Mouse (Mus musculus): ENCODE measurements around the gene Ghsr.
"Not testable (repeated sequence)": the region's sequence is repeated elsewhere in the genome, so short reads cannot be mapped to it uniquely, and the experiment has no call there.

Ghsr gene

DNA sequence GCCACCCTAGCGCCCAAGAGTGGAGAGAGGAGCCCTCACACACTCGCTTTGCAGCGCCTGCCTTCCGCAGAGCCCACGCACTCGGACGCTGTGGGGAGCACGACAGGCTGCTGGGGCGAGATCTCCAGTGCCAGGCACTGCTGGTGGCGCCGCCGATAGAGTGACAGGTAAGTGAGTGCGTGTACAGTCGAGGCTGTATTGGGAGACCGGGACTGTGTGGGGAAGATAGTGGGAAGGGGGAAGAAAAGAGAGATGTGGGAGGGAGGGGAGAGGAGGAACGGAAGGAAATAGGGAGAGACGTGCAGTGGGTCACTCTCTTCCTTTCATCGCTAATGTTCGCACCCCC, at the start of gene Ghsr:
Ghsr (plus strand) TSS at position 76 of the 346 bp plus-strand sequence.
- DNase-seq (ENCODE audit: low spot score in 2 of 2): no peak

DNA sequence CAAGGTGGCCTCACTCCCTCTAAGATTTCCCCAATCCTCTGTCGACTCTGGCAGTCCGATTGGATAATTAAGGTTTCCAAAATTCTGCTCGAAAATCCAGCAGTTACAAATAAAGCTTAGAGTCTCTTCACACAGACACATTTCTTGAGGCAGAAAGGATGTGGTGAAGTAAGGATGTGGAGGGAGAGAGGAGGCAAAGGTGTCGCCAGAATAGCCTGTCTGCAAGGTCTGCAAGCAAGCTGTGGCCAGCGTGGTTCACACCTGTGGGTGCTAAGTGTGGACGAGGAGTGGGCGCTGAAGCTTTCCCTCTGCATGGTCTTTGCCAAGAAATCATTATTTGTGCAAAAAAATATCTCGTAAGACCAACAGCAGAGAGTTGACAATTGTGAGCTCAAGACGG, 48.6 kb upstream of the Ghsr start:
- DNase-seq (ENCODE audit: low spot score in 2 of 2): no peak

DNA sequence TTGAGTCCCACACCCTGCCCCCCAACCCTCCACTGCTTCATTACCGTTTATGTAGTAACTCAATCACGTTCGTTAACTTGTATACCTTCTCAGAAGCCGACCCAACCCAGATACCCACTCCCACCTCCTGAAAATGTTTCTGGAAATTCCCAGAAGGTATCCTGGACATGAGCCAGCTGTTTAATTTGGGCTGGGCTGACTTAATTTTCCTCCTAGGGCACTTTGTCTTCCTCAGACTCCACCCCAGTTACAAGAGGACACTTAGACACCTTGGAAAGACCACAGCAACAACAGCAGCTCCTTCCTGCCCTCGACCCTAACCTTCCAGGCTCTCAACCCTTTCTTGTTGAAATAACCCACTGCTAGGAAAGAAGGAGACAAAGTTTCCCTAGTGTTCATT, 47.6 kb upstream of the Ghsr start:
- DNase-seq (ENCODE audit: low spot score in 2 of 2): no peak

DNA sequence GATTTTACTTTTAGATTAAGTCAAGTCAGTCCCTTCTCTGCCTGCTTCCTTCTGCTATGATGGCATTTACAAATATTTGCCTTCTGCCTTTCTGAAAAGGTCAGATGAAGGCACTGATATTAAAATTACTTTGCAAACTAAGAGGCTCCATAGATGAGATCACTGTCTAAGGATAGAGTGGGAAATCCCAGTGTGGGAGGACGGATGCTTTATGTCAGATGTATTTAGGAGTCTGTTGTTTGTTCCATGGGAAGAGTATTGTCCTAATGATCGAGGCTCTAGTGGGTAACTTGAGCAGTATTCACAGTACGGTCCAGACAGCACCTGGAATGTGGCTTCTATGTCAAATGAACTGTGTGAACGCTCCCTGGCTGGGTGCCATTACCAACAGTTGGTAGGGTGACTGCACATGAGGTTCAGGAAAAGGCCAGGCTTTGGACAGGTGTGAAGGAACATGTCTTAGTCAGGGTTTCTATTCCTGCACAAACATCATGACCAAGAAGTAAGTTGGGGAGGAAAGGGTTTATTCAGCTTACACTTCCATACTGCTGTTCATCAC, 44.4 kb upstream of the Ghsr start:
- no peak for DNase-seq (ENCODE audit: low spot score in 2 of 2)

DNA sequence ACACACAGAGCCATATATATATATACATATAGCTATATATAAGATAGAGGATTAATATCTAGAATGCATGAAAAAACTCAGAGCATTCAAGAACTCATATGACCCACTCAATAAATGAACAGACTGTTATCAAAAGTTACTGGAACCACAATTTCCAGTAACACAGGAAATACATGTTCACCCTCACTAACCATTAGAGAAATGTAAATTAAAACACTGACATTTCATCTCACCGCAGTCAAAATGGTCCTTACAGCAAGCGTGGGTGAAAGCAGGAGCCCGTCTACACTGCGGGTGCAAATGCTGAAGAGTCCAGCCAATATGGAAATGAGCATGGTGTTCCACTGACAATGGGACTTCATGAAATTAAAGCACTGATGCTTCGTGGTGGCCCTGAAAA, 40.4 kb upstream of the Ghsr start:
- DNase-seq (ENCODE audit: low spot score in 2 of 2): no peak

DNA sequence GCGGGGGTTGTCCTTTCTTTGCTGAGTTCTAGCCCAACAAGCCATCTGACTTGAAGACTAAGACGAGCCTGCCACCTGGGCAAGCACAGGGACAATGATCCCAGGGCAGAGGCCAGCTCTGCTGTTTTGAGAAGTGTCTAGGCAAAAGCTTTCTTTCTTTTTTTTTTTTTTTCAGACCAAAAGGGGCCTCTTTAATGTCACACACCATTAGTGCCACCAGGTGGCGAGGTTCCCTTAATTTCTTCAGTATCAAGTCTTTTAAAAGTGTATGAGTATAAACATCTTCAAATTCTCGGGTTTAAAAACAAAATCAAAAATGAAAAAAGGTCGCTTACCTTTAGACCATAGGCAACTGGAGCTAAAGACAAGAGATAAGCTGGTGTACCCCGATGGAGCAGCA, 32.7 kb upstream of the Ghsr start:
- DNase-seq (ENCODE audit: low spot score in 2 of 2): no peak

DNA sequence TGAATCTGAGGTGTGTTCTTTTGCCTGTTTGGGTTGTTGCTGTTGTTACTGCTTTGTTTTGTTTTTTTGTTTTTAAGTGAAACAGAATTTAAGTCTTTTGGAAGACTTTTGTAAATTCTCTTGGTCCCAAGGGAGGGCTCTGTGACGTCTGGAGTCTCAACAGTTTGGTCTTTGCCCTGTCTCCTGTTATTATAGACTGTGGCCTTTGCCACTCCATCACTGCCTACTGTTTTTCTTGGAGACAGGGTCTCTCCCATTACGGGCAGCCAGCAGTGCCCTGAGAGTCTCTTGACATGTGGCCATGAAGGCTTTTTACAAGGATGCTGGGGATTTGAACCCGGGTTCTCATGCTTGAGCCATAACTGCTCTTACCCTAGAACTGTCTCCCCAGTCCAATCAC, 32.3 kb upstream of the Ghsr start:
- no peak for DNase-seq (ENCODE audit: low spot score in 2 of 2)

DNA sequence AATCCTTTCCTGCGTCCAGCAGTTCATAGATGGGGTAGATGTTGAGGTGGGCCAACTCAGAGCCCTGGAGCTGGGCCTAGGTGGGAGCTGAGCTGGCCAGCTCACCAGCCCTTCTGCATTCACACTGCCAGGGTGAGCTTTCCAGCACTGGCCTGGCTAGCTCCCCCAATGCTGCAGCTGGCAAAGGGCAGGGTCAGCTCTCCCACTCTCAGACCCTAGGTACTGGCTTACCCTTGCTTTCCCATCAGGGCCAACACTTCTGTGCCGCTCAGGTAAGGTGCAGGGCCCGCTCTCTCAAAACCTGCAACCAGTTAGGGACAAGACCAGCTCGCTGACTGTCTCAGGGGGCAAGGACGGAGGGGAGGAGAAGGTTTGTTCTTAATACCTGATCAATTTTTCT, 30.4 kb upstream of the Ghsr start:
- peak in 1 of 2 experiments; percentile 53 for DNase-seq (ENCODE audit: low spot score in 2 of 2)

DNA sequence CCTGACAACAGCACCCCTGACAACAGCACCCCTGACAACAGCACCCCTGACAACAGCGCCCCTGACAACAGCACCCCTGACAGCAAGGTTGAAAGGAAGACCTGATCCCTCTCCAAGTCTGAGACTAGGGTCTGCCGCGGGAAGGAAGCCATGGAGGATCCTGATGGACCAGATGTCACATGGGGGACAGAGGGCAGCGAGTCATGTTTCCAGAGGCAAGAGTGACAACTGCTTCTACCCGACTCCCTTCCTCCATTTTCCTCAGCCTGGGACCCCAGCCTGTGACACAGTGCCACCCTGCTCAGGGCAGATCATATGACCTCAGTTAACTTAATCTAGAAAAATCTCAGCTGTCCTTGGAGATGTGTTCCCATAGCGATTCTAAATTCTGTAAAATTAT, 28.7 kb upstream of the Ghsr start:
- peak in 1 of 2 experiments; percentile 43 for DNase-seq (ENCODE audit: low spot score in 2 of 2)

DNA sequence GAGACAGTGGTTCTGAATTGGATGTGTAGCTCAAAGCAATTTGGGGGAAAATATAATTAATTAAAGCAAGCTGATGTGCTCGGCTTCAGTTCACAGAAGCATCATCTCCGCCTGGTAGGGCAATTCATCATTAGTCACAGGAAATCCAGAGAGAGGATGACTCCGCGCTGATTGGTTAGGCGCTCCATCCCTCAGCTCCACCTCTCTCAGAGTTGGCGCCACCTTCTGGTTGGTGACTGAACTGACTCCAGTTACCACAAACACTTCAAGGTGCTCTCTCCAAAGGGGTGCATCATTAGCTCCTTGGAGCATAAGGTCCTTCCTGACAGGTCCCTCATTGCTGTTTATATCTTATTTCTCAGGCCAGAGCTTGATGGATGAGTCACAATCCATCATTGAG, 25.6 kb upstream of the Ghsr start:
- peak; percentile 52 to 82 for DNase-seq (ENCODE audit: low spot score in 2 of 2)

DNA sequence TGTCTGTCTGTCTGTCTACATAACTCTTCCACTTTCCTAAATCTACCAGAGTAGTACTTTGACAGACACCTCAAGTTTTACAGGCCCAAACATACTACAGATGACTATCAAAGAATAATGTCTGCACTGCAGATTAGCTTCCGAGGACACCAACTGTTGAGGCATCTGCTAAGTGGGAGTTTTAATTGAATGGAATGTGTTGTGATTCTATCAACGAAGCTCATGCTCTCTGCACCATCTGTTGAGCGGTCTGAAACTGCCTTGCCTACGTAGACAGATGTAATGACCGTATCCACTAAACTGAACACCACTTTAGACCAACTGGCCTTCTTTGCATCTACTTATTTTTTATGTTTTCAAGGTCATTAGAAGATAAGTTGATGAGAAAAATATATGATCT, 22.7 kb upstream of the Ghsr start:
- DNase-seq (ENCODE audit: low spot score in 2 of 2): no peak

DNA sequence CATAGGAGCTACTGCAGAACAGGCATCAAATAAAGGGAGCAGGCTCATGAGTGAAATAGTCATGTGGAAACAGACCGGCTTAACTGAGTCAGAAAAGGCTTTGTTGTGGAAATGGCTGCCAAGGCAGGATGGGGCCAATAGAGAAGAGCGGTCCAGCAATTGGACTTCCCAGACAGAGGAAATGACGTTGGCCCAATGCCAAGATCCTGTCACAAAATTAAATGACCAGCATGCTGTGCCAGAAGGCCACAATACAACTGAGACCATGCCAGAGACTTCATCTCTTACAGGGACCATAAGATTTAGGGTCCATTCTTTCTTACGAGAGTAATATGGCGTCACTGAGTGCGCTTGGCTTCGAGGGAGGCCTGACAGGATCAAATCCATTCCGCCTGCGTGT, 20.0 kb upstream of the Ghsr start:
- peak in 1 of 2 experiments; percentile 49 for DNase-seq (ENCODE audit: low spot score in 2 of 2)

DNA sequence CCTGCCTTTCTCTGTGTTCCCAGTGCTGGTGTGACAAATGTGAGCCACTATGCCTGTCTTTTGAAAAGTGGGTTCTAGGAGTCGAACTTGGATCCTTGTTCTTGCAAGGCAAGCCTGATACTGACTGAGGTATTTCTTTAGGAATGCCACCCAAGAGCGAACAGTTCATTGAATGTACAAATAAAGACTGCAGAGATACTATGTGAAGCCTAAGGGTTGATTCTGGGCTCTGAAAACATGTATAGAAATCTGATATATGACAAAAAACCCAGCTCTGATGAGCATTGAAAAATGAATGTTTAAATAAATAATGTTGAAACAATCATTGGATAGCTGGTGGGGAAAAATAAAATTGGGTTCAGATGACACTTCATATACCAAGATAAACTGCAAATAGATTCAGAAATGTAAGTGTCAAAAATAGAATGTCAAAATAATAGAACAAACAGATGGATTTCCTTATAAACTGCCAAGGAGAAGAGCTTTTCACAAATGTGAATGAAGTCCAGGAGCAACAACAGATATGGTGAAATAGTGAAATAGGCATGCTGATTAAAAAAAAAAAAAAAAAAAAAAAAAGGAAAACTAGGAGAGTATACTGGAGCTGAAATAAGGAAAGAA, 11.9 kb upstream of the Ghsr start:
- no peak for DNase-seq (ENCODE audit: low spot score in 2 of 2)

DNA sequence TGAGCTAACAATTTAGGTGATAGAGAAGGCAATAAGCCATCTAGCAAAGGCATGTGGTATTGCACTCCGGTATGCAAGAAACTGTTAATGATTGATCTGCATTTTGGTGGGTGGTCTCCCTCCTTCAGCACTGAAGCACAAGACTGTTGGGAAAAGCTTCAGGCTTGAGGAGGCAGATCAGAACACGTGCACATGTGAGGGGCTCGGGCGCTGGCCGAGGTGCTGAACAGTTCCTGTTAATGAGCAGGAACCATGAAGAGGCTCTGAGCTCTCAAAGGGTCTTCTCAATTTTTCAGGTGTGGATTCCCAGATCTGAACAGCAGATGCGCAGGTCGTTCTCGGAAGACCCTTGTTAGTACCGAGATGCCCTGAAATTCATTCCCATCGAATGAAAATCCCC, 1.0 kb upstream of the Ghsr start:
- DNase-seq (ENCODE audit: low spot score in 2 of 2): peak in 1 of 2 experiments; percentile 60

DNA sequence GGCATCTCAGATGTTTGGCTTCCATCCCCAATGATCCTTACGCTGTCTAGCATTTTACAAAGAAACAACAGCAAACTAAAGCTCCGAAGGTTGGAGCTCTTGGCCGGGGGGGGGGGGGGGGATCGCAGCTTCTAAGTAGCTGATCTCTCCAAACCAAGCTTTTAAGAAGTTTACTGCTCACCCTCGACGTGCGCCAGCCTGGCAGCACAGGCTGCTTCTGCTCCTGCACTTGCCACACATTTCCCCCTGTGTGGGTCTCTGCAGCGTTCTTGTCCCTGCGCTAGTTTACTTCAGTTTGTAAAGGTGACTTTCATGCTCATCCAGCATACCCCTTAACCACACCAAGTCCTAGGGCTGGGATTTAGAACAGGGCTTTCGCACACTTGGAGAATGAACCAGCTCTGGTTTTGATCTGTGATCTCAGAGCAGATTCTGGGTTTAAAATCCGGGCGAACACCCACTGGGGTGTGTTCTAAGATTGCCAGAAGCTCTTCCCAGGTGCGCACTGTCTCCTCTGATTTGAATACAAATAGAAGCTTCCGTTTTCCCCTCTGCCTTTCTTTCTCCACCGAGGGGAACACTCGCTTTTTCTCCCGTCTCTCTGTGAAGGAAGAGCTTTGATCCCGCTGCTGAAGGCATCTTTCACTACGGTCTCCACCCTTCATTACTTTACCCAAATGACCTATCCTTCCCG, 422 bp upstream of the Ghsr start:
- peak in 1 of 2 experiments; percentile 51 for DNase-seq (ENCODE audit: low spot score in 2 of 2)

DNA sequence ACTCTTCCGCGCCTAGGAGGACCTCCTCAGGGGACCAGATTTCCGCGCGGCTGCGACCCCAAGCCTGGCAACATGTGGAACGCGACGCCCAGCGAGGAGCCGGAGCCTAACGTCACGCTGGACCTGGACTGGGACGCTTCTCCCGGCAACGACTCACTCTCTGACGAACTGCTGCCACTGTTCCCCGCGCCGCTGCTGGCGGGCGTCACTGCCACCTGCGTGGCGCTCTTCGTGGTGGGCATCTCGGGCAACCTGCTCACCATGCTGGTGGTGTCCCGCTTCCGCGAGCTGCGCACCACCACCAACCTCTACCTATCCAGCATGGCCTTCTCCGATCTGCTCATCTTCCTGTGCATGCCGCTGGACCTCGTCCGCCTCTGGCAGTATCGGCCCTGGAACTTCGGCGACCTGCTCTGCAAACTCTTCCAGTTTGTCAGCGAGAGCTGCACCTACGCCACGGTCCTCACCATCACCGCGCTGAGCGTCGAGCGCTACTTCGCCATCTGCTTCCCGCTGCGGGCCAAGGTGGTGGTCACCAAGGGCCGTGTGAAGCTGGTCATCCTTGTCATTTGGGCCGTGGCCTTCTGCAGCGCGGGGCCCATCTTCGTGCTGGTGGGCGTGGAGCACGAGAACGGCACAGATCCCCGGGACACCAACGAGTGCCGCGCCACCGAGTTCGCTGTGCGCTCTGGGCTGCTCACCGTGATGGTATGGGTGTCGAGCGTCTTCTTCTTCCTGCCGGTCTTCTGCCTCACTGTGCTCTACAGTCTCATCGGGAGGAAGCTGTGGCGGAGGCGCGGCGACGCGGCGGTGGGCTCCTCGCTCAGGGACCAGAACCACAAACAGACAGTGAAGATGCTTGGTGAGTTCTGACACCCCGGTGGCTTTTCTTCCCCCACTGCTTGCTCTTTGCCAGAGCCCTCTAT, 837 bp downstream of the Ghsr start:
- peak in 1 of 2 experiments; percentile 51 for DNase-seq (ENCODE audit: low spot score in 2 of 2)

DNA sequence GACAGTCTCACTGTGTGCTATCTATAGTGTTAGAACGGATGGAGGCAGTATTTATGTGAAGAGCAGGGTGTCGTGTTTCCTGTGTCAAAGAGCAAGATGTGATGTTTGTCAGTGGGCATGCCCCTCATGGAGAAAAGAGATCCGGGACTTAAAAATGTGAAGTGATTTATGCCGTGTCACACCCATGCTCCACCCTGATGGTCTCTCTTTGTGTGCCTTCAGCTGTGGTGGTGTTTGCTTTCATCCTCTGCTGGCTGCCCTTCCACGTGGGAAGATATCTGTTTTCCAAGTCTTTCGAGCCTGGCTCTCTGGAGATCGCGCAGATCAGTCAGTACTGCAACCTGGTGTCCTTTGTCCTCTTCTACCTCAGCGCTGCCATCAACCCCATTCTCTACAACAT, 3.2 kb downstream of the Ghsr start:
- no peak for DNase-seq (ENCODE audit: low spot score in 2 of 2)

DNA sequence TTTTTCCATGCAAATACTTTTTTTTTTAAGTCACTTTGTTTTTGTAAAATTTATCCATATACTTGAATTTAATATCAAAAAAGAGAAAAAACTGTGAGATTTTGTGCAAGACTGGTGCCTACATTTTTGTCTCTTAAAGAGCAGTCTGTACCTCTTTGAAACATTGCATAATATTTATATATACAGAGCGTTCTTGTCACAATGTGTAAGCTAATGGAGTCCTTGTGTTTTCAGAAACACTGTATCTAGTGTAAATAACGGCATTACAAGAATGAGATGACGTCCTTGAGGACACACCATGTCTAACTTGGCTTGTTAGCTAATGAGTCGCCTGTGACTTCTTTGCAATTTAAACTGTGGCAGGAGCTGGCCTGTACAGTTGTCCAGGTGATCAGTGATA, 6.8 kb downstream of the Ghsr start:
- no peak for DNase-seq (ENCODE audit: low spot score in 2 of 2)

DNA sequence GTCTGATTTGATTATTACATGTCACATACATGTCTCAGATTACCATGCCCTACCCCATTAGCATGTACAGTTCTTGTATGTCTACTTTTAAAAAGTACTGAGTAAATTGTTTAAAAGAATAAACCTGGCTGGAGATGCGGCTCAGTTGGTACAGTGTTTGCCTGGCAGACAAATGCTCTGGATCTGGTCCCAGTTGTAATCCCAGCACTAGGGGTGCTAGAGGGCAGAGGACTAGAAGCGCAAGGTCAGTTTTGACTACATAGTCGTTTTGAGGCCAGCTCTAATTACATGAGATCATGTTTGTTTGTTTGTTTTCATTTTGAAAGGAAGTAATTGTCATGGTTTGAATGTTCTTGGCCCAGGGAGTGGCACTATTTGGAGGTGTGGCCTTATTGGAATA, 13.7 kb downstream of the Ghsr start:
- no peak for DNase-seq (ENCODE audit: low spot score in 2 of 2)

DNA sequence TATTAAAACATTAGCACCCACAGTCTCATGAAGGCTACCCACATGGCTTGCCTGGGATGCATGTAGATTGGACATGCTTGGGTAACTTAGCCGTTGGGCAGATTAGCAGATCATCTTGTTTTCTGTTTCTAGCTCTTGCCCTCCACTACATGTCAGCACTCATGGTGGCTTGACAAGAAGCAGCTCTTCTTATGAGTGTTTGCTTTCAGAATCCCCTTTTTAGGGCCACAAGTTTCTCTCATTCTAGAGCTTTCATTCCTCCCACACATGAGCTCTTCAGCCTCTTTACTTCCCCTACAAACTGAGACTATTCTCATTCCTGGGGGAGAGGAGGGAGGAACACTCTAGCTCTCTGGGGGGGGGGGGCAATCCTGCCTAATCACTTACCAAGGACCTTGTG, 18.8 kb downstream of the Ghsr start:
- no peak for DNase-seq (ENCODE audit: low spot score in 2 of 2)

DNA sequence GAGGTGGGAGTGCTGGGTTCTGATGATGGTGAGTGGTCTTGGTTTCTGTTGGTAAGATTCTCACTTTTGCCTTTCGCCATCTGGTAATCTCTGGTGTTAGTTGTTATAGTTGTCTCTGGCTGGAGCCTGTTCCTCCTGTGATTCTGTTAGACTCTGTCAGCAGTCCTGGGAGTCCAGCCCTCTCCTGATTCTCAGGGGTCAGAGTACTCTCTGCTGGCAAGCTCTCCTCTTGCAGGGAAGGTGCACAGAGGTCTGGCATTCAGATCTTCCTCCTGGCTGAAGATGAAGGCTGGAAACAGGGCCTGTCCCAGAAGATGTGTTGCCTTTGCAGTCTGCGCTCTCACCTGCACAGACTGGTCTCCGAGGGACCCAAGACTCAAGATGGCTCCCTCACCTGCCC, 29.8 kb downstream of the Ghsr start:
- not testable (repeated sequence) for DNase-seq (ENCODE audit: low spot score in 2 of 2)

DNA sequence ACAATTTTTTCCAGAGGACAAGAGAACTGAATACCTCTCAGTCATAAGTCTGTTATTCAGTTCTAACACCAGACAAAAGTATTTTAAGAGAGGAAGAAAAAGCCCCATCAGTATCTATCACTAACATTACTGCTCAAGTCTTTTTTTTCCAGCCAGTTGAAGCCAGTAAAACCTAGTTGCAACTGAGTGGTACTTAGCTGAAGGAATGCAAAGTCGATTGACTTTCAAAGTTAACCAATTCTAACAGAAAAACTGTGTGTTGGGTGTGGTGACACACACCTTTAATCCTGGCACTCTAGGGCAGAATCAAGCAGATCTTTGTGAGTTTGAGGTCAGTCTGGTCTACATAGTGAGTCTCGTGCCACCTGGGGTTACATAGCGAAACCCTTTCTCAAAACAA, 35.3 kb downstream of the Ghsr start:
- no peak for DNase-seq (ENCODE audit: low spot score in 2 of 2)

DNA sequence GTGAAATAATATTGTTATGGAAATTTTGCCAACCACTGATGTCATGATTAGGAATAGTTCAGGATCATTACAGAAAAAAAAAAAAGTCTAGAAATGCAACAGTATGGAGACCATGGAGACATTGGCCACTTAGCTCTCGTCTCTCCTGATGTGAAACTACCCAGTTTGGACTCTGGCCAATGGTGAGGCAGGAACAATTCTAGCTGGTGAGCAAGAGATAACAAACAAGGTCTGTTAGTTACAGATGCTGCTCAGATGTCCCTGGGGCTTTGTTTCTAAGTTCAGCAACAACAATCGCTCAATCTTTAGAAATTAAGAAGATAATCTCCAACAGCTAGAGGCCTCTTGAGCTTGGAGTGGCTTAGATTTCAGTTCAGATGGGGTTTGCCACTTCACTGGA, 37.4 kb downstream of the Ghsr start:
- no peak for DNase-seq (ENCODE audit: low spot score in 2 of 2)

All from spleen, postnatal 4 days (tissue).